Mouse (Mus musculus): ENCODE data around the gene Tagln. TPM values are rescaled to one million over a fixed set of nuclear protein-coding genes. Genes with fewer than 3 reads are reported as not detected.

Tagln gene
- total and polyA plus RNA-seq, 3 experiments, result 0.59 to 2.3 TPM; not detected in 1

GRCm38 (mm10) chr9:45976884-45977283, 41.0 kb upstream of the Tagln start:
- Histone ChIP-seq H3K27me3 (replicated peaks) (no peaks in the 10 kb centered on the region), H3K4me3 (replicated peaks in 1 of 3; ENCODE audit: low read depth in 2 of 3, low read length in 2 of 3, poor library complexity in 1 of 3) (no peak overlapping the region), H3K4me2 (ENCODE audit: insufficient read depth, low read depth, poor library complexity, severe bottlenecking) (no peak overlapping the region), H3K36me3 (replicated peaks in 1 of 2; ENCODE audit: control insufficient read depth in 1 of 2, insufficient read depth in 1 of 2, low read length in 1 of 2) (peaks cover 34 to 82% of the 10 kb centered on the region in 2 experiments), H3K4me1 (ENCODE audit: control insufficient read depth in 1 of 2, insufficient read depth in 2 of 2) (peaks cover 5 to 35% of the 10 kb centered on the region in 2 experiments; a peak in 3 of 4 replicates), H3K79me2 (replicated peaks; ENCODE audit: control insufficient read depth, extremely low read depth, insufficient read depth, poor library complexity, severe bottlenecking) (peaks cover 61% of the 10 kb centered on the region), H3K27ac (ENCODE audit: insufficient read depth, low read depth) (no peak overlapping the region), H3K9me3 (replicated peaks; ENCODE audit: low read length) (no peaks in the 10 kb centered on the region), H3K9ac (ENCODE audit: insufficient read depth, low read depth) (no peak overlapping the region)
- no peak for DNase-seq (ENCODE audit: extremely low read depth)
- TF ChIP-seq CHD1 (IDR thresholded peaks at IDR 0.05; ENCODE audit: low read depth, low read length) (no peak), RAD21 (IDR thresholded peaks at IDR 0.05; ENCODE audit: low read depth, low read length) (peak; percentile 37), SMC3 (IDR thresholded peaks at IDR 0.05; ENCODE audit: low read depth, low read length) (peak; percentile 28), UBTF (IDR thresholded peaks at IDR 0.05; ENCODE audit: low read depth, low read length) (no peak), MEF2A (IDR thresholded peaks at IDR 0.05; ENCODE audit: borderline replicate concordance, low read depth, low read length) (no peak), MAFK (IDR thresholded peaks at IDR 0.05; ENCODE audit: insufficient replicate concordance, low read length) (no peak), MAZ (IDR thresholded peaks at IDR 0.05; ENCODE audit: low read depth, low read length) (no peak), ZNF384 (IDR thresholded peaks at IDR 0.05; ENCODE audit: low read depth, low read length) (no peak), MXI1 (IDR thresholded peaks at IDR 0.05; ENCODE audit: low read depth, low read length) (no peak), USF2 (conservative IDR thresholded peaks at IDR 0.05; ENCODE audit: low read depth, low read length) (no peak), CTCF (conservative IDR thresholded peaks at IDR 0.05 in 1 of 2, IDR thresholded peaks at IDR 0.05 in 1 of 2; ENCODE audit: low read depth in 2 of 2, low read length in 2 of 2) (peak in 1 of 2 experiments; percentile 52; a peak in 2 of 4 replicates), ELF1 (IDR thresholded peaks at IDR 0.05; ENCODE audit: low read depth, low read length) (no peak), NRF1 (IDR thresholded peaks at IDR 0.05; ENCODE audit: low read depth, low read length) (no peak), NELFE (IDR thresholded peaks at IDR 0.05; ENCODE audit: low read depth, low read length) (no peak), RCOR1 (conservative IDR thresholded peaks at IDR 0.05; ENCODE audit: low read depth, low read length) (no peak), USF1 (IDR thresholded peaks at IDR 0.05; ENCODE audit: low read depth, low read length) (no peak), MYC (IDR thresholded peaks at IDR 0.05; ENCODE audit: low read depth, low read length) (peak; percentile 37; the same call in 1 of the 2 replicates), JUN (IDR thresholded peaks at IDR 0.05; ENCODE audit: insufficient read depth, low read depth, low read length) (no peak), SIN3A (IDR thresholded peaks at IDR 0.05; ENCODE audit: low read length) (no peak), KAT2A (IDR thresholded peaks at IDR 0.05; ENCODE audit: insufficient replicate concordance, low read length) (no peak)
- in situ Hi-C loops (cut with MboI; ENCODE audit: low pct_ligation_motif_present, low pct_unique_long_range_greater_than_20kb, low sequenced_read_pairs), result no loop called here
- dilution Hi-C loops (cut with MboI; ENCODE audit: extremely low pct_ligation_motif_present, extremely low pct_unique_long_range_greater_than_20kb, low sequenced_read_pairs), result no loop called here

- H3K36me3 ChIP-seq (replicated peaks in 1 of 2; ENCODE audit: control insufficient read depth in 1 of 2, insufficient read depth in 1 of 2, low read length in 1 of 2), result peaks cover 49 to 88% of the 10 kb centered on the region in 2 experiments
- peaks cover 2 to 53% of the 10 kb centered on the region in 2 experiments; a peak in 3 of 4 replicates for H3K4me1 ChIP-seq (ENCODE audit: control insufficient read depth in 1 of 2, insufficient read depth in 2 of 2)
- dilution Hi-C loops (cut with MboI; ENCODE audit: extremely low pct_ligation_motif_present, extremely low pct_unique_long_range_greater_than_20kb, low sequenced_read_pairs), result no loop called here
- H3K4me3 ChIP-seq (replicated peaks in 1 of 3; ENCODE audit: low read depth in 2 of 3, low read length in 2 of 3, poor library complexity in 1 of 3), result no peak overlapping the region
- no peak for TF ChIP-seq SIN3A (IDR thresholded peaks at IDR 0.05; ENCODE audit: low read length)
- TF ChIP-seq SMC3 (IDR thresholded peaks at IDR 0.05; ENCODE audit: low read depth, low read length), result no peak
- no peak for TF ChIP-seq JUN (IDR thresholded peaks at IDR 0.05; ENCODE audit: insufficient read depth, low read depth, low read length)
- no peak for TF ChIP-seq GABPA (IDR thresholded peaks at IDR 0.05; ENCODE audit: insufficient replicate concordance, low read depth, low read length)
- TF ChIP-seq ZKSCAN1 (IDR thresholded peaks at IDR 0.05; ENCODE audit: borderline replicate concordance, low read depth, low read length), result no peak
- TF ChIP-seq POLR2A (IDR thresholded peaks at IDR 0.05; ENCODE audit: low read depth, low read length), result no peak
- TF ChIP-seq RCOR1 (conservative IDR thresholded peaks at IDR 0.05; ENCODE audit: low read depth, low read length), result no peak
- no peak for TF ChIP-seq IRF4 (IDR thresholded peaks at IDR 0.05; ENCODE audit: low read depth, low read length)
- TF ChIP-seq JUND (conservative IDR thresholded peaks at IDR 0.05; ENCODE audit: low read depth, low read length), result no peak
- no peak for TF ChIP-seq ELF1 (IDR thresholded peaks at IDR 0.05; ENCODE audit: low read depth, low read length)
- TF ChIP-seq E2F4 (IDR thresholded peaks at IDR 0.05; ENCODE audit: insufficient replicate concordance, low read depth, low read length), result no peak
- no peak for TF ChIP-seq POLR2AphosphoS2 (IDR thresholded peaks at IDR 0.05; ENCODE audit: low read depth, low read length)
- TF ChIP-seq MAZ (IDR thresholded peaks at IDR 0.05; ENCODE audit: low read depth, low read length), result no peak
- no peak for TF ChIP-seq KAT2A (IDR thresholded peaks at IDR 0.05; ENCODE audit: insufficient replicate concordance, low read length)
- TF ChIP-seq NELFE (IDR thresholded peaks at IDR 0.05; ENCODE audit: low read depth, low read length), result no peak
- no peak for TF ChIP-seq ZNF384 (IDR thresholded peaks at IDR 0.05; ENCODE audit: low read depth, low read length)
- no peak for TF ChIP-seq ETS1 (conservative IDR thresholded peaks at IDR 0.05; ENCODE audit: low read depth, low read length)
- TF ChIP-seq MAFK (IDR thresholded peaks at IDR 0.05; ENCODE audit: insufficient replicate concordance, low read length), result no peak
- TF ChIP-seq ZMIZ1 (IDR thresholded peaks at IDR 0.05; ENCODE audit: low read depth, low read length), result no peak
- no peak for TF ChIP-seq MYC (IDR thresholded peaks at IDR 0.05; ENCODE audit: low read depth, low read length)
- H3K9ac ChIP-seq (ENCODE audit: insufficient read depth, low read depth), result no peak overlapping the region
- in situ Hi-C loops (cut with MboI; ENCODE audit: low pct_ligation_motif_present, low pct_unique_long_range_greater_than_20kb, low sequenced_read_pairs), result no loop called here
- no peaks in the 10 kb centered on the region for H3K79me2 ChIP-seq (replicated peaks; ENCODE audit: control insufficient read depth, extremely low read depth, insufficient read depth, poor library complexity, severe bottlenecking)
- no peak for DNase-seq (ENCODE audit: extremely low read depth)
- no peak overlapping the region for H3K27ac ChIP-seq (ENCODE audit: insufficient read depth, low read depth)
- no peaks in the 10 kb centered on the region for H3K9me3 ChIP-seq (replicated peaks; ENCODE audit: low read length)
- no peak overlapping the region for H3K4me2 ChIP-seq (ENCODE audit: insufficient read depth, low read depth, poor library complexity, severe bottlenecking)
- H3K27me3 ChIP-seq (replicated peaks), result no peaks in the 10 kb centered on the region
Measured at GRCm38 (mm10) chr9:45963577-45963976, 27.7 kb upstream of the Tagln start.
